Mouse (Mus musculus) hindbrain, embryonic 13.5 days (tissue): ENCODE data around the gene Poln. TPM values are rescaled to one million over a fixed set of nuclear protein-coding genes. Genes with fewer than 3 reads are reported as not detected.

Experiments used
- polyA plus RNA-seq: library from polyadenylated mRNA; unstranded; fragments of >200 nt; fragmentation: Nextera tagmentation; extraction: Ambion mirVana; gene quantifications from 2 replicates; pipeline ENCODE4 v1.2.1, GENCODE M21; 2015

Poln gene
- polyA plus RNA-seq, 1 experiment from 2014 or later = 0.14 TPM

Other genes starting within 250 kb of the Poln start
- gene Nelfa, start 233.0 kb downstream of the Poln start, polyA plus RNA-seq = 41.8 and 44.3 TPM in 2 replicates
- 589 and 607 TPM in 2 replicates for gene Gm1673, start 186.0 kb downstream of the Poln start, polyA plus RNA-seq
- gene Nat8l, start 173.5 kb downstream of the Poln start, polyA plus RNA-seq = 3.9 and 4.2 TPM in 2 replicates
- gene Haus3, start 79 bp upstream of the Poln start, polyA plus RNA-seq = 19.0 and 19.7 TPM in 2 replicates
- 33.5 and 33.6 TPM in 2 replicates for gene Mxd4, start 18.3 kb upstream of the Poln start, polyA plus RNA-seq
- 4.6 and 5.4 TPM in 2 replicates for gene Zfyve28, start 119.0 kb upstream of the Poln start, polyA plus RNA-seq
- 0.08 TPM in 1 of 2 replicates, not detected in the other for gene Cfap99, start 119.2 kb upstream of the Poln start, polyA plus RNA-seq
- gene Rnf4, start 166.8 kb upstream of the Poln start, polyA plus RNA-seq = 131 and 140 TPM in 2 replicates
- gene Fam193a, start 200.5 kb upstream of the Poln start, polyA plus RNA-seq = 16.7 and 17.6 TPM in 2 replicates